Mouse (Mus musculus): Measurements from ENCODE around the gene Kmo. TPM values are rescaled to one million over a fixed set of nuclear protein-coding genes. Genes with fewer than 3 reads are reported as not detected.

Gene Kmo
- total RNA-seq, 1 experiment from 2014 or later = 0.43 TPM

DNA sequence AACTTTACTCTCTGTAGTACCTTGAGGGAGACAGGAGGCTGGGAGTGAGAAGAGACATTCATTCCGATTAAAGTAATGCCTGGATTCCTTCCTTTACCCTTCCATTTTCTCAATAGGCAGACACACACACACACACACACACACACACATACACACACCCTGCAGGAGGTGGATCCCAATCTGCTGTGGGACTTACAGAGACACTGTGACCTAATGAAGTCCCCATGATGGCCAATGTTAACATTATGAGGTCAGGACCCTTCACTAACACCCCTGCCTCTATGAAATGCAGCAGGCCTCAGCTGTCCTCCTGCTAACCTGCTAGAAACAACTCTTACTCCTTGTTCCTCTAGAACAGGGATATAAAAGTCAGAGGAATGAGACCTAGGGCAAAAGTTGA is 78.1 kb downstream of the Kmo start, which contains the start of gene Wdr64:
Gene Wdr64 (plus strand): TSS at position 301 of the 400 bp plus-strand sequence.
- DNase-seq = no peak

DNA sequence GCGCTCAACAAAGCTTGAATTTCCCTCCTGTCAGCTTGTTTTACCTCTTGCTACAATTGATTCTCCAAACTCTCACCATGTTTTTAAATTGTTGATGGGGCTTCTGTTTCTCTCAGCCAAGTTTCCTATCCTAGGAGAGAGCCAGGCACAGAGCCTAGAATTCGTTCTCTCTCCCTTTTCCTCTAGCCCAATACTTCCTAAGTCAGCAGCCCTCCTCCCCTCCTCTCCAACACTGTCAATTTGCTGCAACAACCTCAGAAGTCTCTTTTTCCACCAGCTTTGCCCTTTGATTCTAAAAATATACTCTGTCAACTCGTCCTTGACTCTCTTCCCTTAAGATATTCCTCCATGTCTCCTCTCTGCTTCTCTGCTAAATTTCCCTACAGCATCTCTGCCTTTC is 79.2 kb downstream of the Kmo start:
- DNase-seq = no peak

DNA sequence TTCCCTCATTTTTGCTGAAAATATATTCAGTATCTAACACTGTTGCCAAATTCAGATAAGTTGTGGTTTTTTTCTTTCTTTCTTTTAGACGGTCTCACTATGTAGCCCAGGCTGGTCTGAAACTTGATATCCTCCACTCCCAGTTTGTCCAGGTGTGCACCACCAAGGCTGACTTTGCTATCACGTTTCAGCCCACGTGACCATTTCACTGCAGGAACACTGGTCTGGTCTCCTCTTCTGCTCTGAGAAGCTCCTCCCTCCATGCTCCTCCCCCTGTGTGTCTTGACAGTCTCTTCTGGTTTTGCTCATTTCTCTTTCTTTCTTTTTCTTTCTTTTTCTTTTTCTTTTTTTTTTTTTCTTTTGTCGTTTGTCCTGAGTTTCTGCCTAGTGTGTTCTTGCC is 79.6 kb downstream of the Kmo start:
- DNase-seq = no peak

DNA sequence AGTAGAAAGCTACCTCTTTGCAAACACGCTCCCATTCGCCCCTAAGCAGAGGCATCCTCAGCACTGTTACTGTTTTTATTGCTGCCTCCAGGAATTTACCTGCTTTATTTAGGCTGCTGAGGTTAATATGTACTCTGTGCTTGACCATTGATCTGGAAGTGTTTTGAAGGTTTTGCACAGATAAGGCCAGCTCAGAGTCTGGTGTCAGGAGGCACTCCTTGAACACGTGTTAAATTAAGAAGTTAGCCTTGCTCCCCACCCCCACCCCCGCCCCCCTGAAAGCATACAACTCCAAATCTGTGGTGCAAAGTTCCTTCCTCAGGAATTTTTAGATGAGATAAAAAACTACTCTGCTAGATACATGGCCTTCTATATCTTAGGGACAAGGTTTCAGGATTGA is 81.0 kb downstream of the Kmo start:
- DNase-seq = no peak

DNA sequence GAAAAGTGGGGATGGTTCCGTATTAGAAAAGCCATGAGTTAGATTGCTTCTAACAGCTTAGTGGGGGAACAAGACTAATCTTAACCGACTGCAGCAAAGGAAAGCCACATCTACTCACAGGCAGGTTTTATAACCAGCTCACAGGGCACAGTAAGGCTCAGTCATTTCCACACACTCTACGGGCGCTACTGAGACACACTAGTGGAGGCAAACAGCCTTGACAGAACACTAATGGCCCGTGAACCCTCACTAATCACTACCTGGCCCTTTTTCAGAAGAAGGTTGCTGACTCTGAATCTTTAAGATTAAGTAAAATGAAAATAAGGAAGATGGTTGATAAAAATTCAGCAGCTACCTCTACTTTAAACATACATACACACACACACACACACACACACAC is 87.4 kb downstream of the Kmo start:
- DNase-seq = no peak

DNA sequence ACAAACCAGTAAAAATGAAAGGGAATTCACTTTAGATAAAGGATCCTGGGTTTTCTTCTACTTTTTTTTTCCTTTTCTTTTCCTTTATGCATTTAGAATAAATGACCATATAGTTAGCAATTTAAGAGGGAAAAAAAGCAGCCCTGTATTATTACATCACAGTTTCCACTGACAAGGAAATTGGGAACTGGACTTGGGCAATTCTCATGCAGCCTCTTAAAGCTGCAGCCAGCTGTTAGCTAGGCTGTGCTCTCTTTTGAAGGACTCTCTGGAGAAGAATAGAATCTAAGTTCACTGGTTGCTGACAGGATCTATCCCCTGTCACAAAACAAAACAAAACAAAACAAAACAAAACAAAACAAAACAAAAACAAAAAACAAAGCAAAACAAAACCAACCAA is 87.8 kb downstream of the Kmo start:
- DNase-seq = no peak

Other genes with a start within 250 kb of the Kmo start
- 11.2 and 12.1 TPM in 2 replicates for gene Rgs7, start 127.9 kb upstream of the Kmo start, total RNA-seq (2021)
- 152 and 184 TPM in 2 replicates for gene Fh1, start 5.3 kb downstream of the Kmo start, total RNA-seq (2021)
- gene Opn3, start 72.4 kb downstream of the Kmo start, total RNA-seq (2021) = 7.2 and 10.4 TPM in 2 replicates
- 9.1 and 10.3 TPM in 2 replicates for gene Chml, start 72.5 kb downstream of the Kmo start, total RNA-seq (2021)
- gene Wdr64, start 78.2 kb downstream of the Kmo start, total RNA-seq (2021) = not detected in 2 replicates

Measured in adrenal gland, postnatal 25 days (tissue).